Mouse (Mus musculus): Measurements from ENCODE around the gene Mymx. TPM values are rescaled to one million over a fixed set of nuclear protein-coding genes. Genes with fewer than 3 reads are reported as not detected.

Mymx gene
- polyA plus RNA-seq, 1 experiment from 2014 or later = 15.8 TPM

- Histone ChIP-seq H3K9ac (replicated peaks) (no peak overlapping the region), H3K9me3 (no peaks in the 10 kb centered on the region), H3K4me1 (replicated peaks) (peaks cover 15% of the 10 kb centered on the region; the same call in 1 of the 2 replicates), H3K27ac (0 out of 2 replicates have a peak overlapping the region, but pooled peaks have one; percentile 53), H3K4me3 (replicated peaks) (no peak overlapping the region), H3K4me2 (no peak overlapping the region), H3K36me3 (no peaks in the 10 kb centered on the region), H3K27me3 (no peaks in the 10 kb centered on the region)
- 77% methylated on average over 5 of the region's 5 CpGs for WGBS
- no peak for ATAC-seq (ENCODE audit: insufficient number of reproducible peaks, insufficient read depth, low FRiP score, low TSS enrichment, low read depth)
Measured at GRCm38 (mm10) chr17:45578242-45578641, 23.7 kb downstream of the Mymx start.

- Histone ChIP-seq H3K27me3 (no peaks in the 10 kb centered on the region), H3K27ac (no peak overlapping the region), H3K9me3 (no peaks in the 10 kb centered on the region), H3K36me3 (peaks cover 16% of the 10 kb centered on the region), H3K9ac (replicated peaks) (no peak overlapping the region), H3K4me3 (replicated peaks) (no peak overlapping the region), H3K4me2 (no peak overlapping the region), H3K4me1 (replicated peaks) (peaks cover 20% of the 10 kb centered on the region)
- WGBS = 89% methylated on average over 8 of the region's 8 CpGs
- ATAC-seq (ENCODE audit: insufficient number of reproducible peaks, insufficient read depth, low FRiP score, low TSS enrichment, low read depth) = no peak
Measured at GRCm38 (mm10) chr17:45575123-45575897, 26.6 kb downstream of the Mymx start.

- peak; percentile 17 for ATAC-seq (ENCODE audit: insufficient number of reproducible peaks, insufficient read depth, low FRiP score, low TSS enrichment, low read depth)
- H3K4me3 ChIP-seq (replicated peaks) = peak overlapping the region; percentile 95
- H3K9ac ChIP-seq (replicated peaks) = peak overlapping the region; percentile 99
- H3K27me3 ChIP-seq = no peaks in the 10 kb centered on the region
- peaks cover 24% of the 10 kb centered on the region for H3K4me1 ChIP-seq (replicated peaks)
- H3K27ac ChIP-seq = peak overlapping the region; percentile 97
- 3% methylated on average over 17 of the region's 17 CpGs for WGBS
- no peaks in the 10 kb centered on the region for H3K9me3 ChIP-seq
- peak overlapping the region; percentile 64 for H3K4me2 ChIP-seq
- H3K36me3 ChIP-seq = peaks cover 27% of the 10 kb centered on the region
Measured at GRCm38 (mm10) chr17:45574129-45574761, 27.7 kb downstream of the Mymx start.

- WGBS = under 1% methylated on average over 18 of the region's 18 CpGs
- no peaks in the 10 kb centered on the region for H3K9me3 ChIP-seq
- ATAC-seq (ENCODE audit: insufficient number of reproducible peaks, insufficient read depth, low FRiP score, low TSS enrichment, low read depth) = peak; percentile 40
- peak overlapping the region; percentile 64 for H3K4me2 ChIP-seq
- no peaks in the 10 kb centered on the region for H3K27me3 ChIP-seq
- H3K4me3 ChIP-seq (replicated peaks) = peak overlapping the region; percentile 95
- peaks cover 32% of the 10 kb centered on the region for H3K36me3 ChIP-seq
- peak overlapping the region; percentile 97 for H3K27ac ChIP-seq
- H3K9ac ChIP-seq (replicated peaks) = peak overlapping the region; percentile 99
- peaks cover 24% of the 10 kb centered on the region for H3K4me1 ChIP-seq (replicated peaks)
Measured at GRCm38 (mm10) chr17:45573780-45574123, 28.1 kb downstream of the Mymx start.

- Histone ChIP-seq H3K27me3 (no peaks in the 10 kb centered on the region), H3K36me3 (peaks cover 37% of the 10 kb centered on the region), H3K9me3 (no peaks in the 10 kb centered on the region), H3K4me2 (peak within 1 kb of the TSS; percentile 64), H3K27ac (peak within 1 kb of the TSS; percentile 97), H3K4me1 (replicated peaks) (peaks cover 26% of the 10 kb centered on the region), H3K9ac (replicated peaks) (peak within 1 kb of the TSS; percentile 99), H3K4me3 (replicated peaks) (peak within 1 kb of the TSS; percentile 95)
- ATAC-seq (ENCODE audit: insufficient number of reproducible peaks, insufficient read depth, low FRiP score, low TSS enrichment, low read depth) = peak; percentile 89
- WGBS = under 1% methylated on average over 41 of the region's 41 CpGs
Measured at GRCm38 (mm10) chr17:45573087-45573779, 28.7 kb downstream of the Mymx start, which contains the start of gene Hsp90ab1. Gene Hsp90ab1, minus strand, starts transcription at chr17:45573271.

GRCm38 (mm10) chr17:45572103-45573086 is 29.5 kb downstream of the Mymx start:
- H3K4me2 ChIP-seq = peak overlapping the region; percentile 64
- ATAC-seq (ENCODE audit: insufficient number of reproducible peaks, insufficient read depth, low FRiP score, low TSS enrichment, low read depth) = peak; percentile 68
- H3K4me3 ChIP-seq (replicated peaks) = peak overlapping the region; percentile 95
- peaks cover 46% of the 10 kb centered on the region for H3K36me3 ChIP-seq
- H3K9me3 ChIP-seq = no peaks in the 10 kb centered on the region
- H3K27me3 ChIP-seq = no peaks in the 10 kb centered on the region
- peaks cover 28% of the 10 kb centered on the region for H3K4me1 ChIP-seq (replicated peaks)
- under 1% methylated on average over 57 of the region's 57 CpGs for whole genome bisulfite sequencing
- peak overlapping the region; percentile 97 for H3K27ac ChIP-seq
- peak overlapping the region; percentile 99 for H3K9ac ChIP-seq (replicated peaks)

- H3K36me3 ChIP-seq = peaks cover 70% of the 10 kb centered on the region
- no peak overlapping the region for H3K4me3 ChIP-seq (replicated peaks)
- H3K27me3 ChIP-seq = no peaks in the 10 kb centered on the region
- H3K9me3 ChIP-seq = no peaks in the 10 kb centered on the region
- H3K4me2 ChIP-seq = no peak overlapping the region
- 84% methylated on average over 4 of the region's 4 CpGs for WGBS
- peaks cover 35% of the 10 kb centered on the region for H3K4me1 ChIP-seq (replicated peaks)
- no peak overlapping the region for H3K9ac ChIP-seq (replicated peaks)
- 0 out of 2 replicates have a peak overlapping the region, but pooled peaks have one; percentile 17 for H3K27ac ChIP-seq
- ATAC-seq (ENCODE audit: insufficient number of reproducible peaks, insufficient read depth, low FRiP score, low TSS enrichment, low read depth) = no peak
Measured at GRCm38 (mm10) chr17:45569999-45570398, 31.9 kb downstream of the Mymx start.

- Histone ChIP-seq H3K9ac (replicated peaks) (no peak overlapping the region), H3K4me1 (replicated peaks) (peaks cover 36% of the 10 kb centered on the region), H3K27ac (no peak overlapping the region), H3K27me3 (no peaks in the 10 kb centered on the region), H3K9me3 (no peaks in the 10 kb centered on the region), H3K36me3 (peaks cover 71% of the 10 kb centered on the region), H3K4me3 (replicated peaks) (no peak overlapping the region), H3K4me2 (no peak overlapping the region)
- WGBS = 87% methylated on average over 12 of the region's 12 CpGs
- ATAC-seq (ENCODE audit: insufficient number of reproducible peaks, insufficient read depth, low FRiP score, low TSS enrichment, low read depth) = no peak
Measured at GRCm38 (mm10) chr17:45568990-45569389, 32.9 kb downstream of the Mymx start.

GRCm38 (mm10) chr17:45567162-45567601 is 34.7 kb downstream of the Mymx start:
- H3K4me1 ChIP-seq (replicated peaks) = peaks cover 36% of the 10 kb centered on the region
- no peaks in the 10 kb centered on the region for H3K27me3 ChIP-seq
- H3K4me3 ChIP-seq (replicated peaks) = no peak overlapping the region
- H3K9ac ChIP-seq (replicated peaks) = no peak overlapping the region
- H3K4me2 ChIP-seq = no peak overlapping the region
- no peaks in the 10 kb centered on the region for H3K9me3 ChIP-seq
- no peak for ATAC-seq (ENCODE audit: insufficient number of reproducible peaks, insufficient read depth, low FRiP score, low TSS enrichment, low read depth)
- peak overlapping the region; percentile 42; the same call in 1 of the 2 replicates for H3K27ac ChIP-seq
- peaks cover 71% of the 10 kb centered on the region for H3K36me3 ChIP-seq
- 29% methylated on average over 4 of the region's 4 CpGs for WGBS

- Histone ChIP-seq H3K27ac (peak overlapping the region; percentile 42; the same call in 1 of the 2 replicates), H3K36me3 (peaks cover 67% of the 10 kb centered on the region)
- WGBS = 68% methylated on average over 18 of the region's 18 CpGs
Measured at GRCm38 (mm10) chr17:45566360-45567161, 35.3 kb downstream of the Mymx start.

More at GRCm38 (mm10) chr17:45566360-45567161, 35.3 kb downstream of the Mymx start:
- Histone ChIP-seq H3K4me2 (no peak overlapping the region), H3K9ac (replicated peaks) (no peak overlapping the region), H3K27me3 (no peaks in the 10 kb centered on the region), H3K4me1 (replicated peaks) (peaks cover 32% of the 10 kb centered on the region), H3K4me3 (replicated peaks) (no peak overlapping the region), H3K9me3 (no peaks in the 10 kb centered on the region)
- ATAC-seq (ENCODE audit: insufficient number of reproducible peaks, insufficient read depth, low FRiP score, low TSS enrichment, low read depth) = no peak
